Mouse (Mus musculus): ENCODE measurements at regions not wholly inside any gene's neighbourhood (a gene's known extent, or its start where the extent isn't known, plus 50 kb on each side); places are given as distances from the start of the nearest gene placed in this dataset.

DNA sequence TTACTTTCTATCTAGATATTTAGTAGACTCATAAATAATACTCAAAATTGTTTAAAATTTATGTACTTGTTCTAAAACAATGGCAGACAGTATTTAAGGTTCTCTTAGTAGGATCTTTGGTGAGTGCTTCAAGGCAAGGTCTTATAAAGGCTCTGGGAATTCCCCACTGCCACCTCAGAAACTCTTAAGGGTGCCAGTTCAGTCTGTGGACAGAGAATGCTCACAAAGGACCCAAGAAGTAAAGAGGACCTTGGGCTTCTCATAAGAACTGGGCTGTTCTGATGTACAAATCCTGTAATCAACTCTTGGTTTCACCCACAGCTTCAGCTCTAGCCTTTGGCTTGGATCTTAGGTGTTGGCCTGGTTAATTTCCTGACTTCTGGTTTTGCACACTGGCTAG, 358.8 kb upstream of the Zeb2 start:
- intact Hi-C loops (cut with DNase I): no loop called here
- DNase-seq (ENCODE audit: low spot score in 2 of 2): no peak

DNA sequence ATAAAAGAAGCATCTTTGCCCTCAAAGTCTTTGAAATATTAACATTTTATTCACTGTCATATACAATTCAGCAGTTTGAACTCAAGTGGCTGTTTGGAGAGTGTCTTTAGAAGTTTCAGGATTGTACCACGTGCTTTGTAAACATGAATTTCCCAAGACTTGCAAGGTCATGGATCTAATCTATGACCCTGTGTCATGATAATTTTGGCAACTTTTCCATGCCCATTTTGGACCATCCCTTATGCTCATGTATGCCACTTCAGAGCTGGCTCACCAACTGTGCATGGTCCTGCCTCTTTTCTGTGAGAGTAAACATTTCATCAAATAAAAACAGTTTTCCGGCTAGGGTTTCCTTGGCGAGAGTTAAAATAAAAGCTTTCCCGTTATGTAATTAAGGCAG, 347.1 kb upstream of the Zeb2 start:
- intact Hi-C loops (cut with DNase I): no loop called here
- DNase-seq (ENCODE audit: low spot score in 2 of 2): no peak

DNA sequence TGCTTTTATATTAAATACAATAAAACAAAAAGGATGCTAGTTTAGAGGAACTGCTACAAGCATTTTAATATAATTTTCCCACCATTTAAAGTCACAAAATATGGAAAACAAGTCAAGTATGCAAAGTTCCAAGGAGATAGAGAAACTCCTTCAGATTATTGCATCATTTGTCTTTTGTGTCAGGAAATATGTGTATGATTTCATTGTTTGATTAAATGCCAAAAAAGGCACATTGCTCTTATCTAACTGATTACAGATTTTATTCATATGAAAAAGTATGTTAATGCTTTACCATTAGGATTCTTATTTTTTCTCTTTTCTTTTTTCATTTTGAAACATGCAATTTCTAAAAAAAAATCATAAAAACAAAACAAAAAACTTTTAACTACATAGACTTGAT, 342.2 kb upstream of the Zeb2 start:
- intact Hi-C loops (cut with DNase I): no loop called here
- no peak for DNase-seq (ENCODE audit: low spot score in 2 of 2)

GRCm38 (mm10) chr2:45454811-45455210, 337.6 kb upstream of the Zeb2 start:
- no peak for DNase-seq (ENCODE audit: low spot score in 2 of 2)
- intact Hi-C loops (cut with DNase I): no loop called here

DNA sequence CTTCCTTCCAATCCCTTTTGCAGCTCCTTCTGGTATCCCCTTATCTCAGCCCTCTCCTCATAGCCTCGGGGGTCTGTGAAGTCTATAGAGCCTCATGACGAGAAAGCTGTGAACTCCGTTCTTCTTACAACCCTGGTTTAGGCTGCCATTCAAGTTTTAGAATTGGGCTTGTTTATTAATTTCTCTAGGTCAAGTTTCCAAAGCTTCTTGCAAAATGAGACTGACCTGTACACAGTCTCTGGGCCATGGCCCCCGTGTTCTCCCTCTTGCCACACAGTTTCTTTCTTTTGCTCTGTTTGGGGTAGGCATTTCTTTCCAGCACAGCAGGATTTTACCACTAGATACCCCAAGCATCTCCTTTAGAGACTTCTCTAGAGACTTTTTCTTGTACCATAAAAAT, 322.0 kb upstream of the Zeb2 start:
- no peak for DNase-seq (ENCODE audit: low spot score in 2 of 2)
- intact Hi-C loops (cut with DNase I): no loop called here

- DNase-seq (ENCODE audit: low spot score in 2 of 2): no peak
- intact Hi-C loops (cut with DNase I): no loop called here
Measured at GRCm38 (mm10) chr2:45438739-45439138, 321.5 kb upstream of the Zeb2 start.

DNA sequence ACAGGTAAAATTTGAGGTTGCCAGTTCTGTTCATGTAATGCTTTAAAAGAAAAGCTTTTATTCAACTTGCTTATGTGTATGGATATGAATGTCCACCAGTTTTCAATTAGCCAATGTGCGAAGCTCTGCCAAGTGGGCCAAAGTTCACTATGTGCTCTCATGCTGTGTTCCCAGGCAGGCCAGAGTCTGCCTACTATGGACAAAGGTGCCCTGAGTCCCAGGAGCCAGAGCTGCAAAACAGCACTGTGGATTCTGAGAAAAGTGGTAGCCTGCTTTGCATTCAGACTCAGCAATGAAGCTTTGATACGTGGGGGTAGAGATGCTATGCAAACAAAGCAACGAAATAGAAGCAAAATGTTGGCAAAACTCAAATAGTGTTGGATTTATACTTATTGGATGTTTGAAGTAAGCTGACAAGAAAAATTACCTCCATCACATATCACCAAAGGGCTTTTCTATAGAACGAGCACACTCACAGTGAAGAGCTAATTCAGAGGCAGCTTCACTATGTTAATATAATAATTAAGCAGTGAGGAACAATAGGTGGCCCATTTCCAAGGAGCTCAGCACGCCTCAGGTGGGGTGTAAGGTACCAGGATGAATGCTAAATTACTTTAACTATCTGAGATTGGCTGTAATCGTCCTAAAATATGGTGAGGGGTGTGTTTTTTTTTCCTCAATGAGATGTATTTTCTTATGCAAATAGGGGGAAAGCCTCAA, 318.2 kb upstream of the Zeb2 start:
- intact Hi-C loops (cut with DNase I): no loop called here
- DNase-seq (ENCODE audit: low spot score in 2 of 2): peak; percentile 5 to 7

DNA sequence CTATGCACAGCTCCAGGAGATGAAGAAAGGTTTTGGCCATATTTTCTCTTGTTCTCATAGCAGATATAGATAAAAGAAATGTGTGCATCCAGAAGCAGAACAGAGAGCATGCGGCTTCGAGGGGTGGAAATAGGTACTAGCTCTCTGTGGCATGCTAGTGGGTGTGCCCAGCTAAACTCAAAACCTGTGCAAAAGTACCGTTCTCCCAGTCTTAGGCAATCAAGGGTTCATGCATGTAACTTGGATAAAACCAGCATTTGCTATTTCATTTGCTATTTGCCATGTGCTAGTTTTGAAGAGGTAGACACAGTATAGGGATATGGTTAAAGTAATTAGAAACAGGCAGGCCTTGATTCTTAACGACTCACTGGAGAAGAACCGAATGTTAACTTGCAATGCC, 317.6 kb upstream of the Zeb2 start:
- no peak for DNase-seq (ENCODE audit: low spot score in 2 of 2)
- intact Hi-C loops (cut with DNase I): no loop called here

DNA sequence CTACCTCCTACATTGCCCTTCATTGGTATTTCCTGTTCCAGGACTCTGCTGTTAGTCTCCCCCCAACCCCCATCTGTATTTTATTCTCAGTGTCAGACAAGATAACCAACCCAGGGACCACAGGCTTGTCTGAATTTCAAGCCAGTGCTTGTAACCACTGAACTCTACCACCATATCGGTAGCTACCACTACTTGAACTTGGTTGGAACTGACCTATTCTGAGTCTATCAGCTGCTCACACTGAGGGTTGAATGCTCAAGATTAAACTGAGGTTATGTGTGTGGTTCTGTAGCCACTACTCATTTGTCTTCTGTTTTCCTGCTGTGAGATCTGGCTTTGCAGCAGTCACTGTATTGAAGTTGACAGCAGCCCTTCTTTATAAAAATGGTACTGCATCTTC, 317.0 kb upstream of the Zeb2 start:
- DNase-seq (ENCODE audit: low spot score in 2 of 2): no peak
- intact Hi-C loops (cut with DNase I): no loop called here

DNA sequence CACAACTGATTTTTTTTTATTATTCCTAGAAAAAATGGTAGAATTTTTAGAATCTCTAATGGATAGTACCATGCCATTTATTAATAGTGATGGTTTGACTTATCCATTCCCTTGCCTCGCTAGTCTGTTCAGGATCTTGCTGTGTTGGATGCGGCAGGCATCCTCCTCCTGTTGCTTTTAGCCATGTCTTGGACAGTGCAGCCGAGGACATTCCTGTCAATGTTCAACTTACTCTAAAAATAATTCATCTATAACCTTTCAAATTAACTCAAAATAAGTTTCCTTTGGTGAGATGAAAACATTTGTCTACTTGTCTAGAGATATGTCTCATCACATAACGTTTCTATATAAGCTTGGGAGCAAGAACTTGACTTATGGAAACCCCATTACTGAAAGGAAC, 314.2 kb upstream of the Zeb2 start:
- intact Hi-C loops (cut with DNase I): no loop called here

GRCm38 (mm10) chr2:45421774-45422173, 304.6 kb upstream of the Zeb2 start:
- no peak for DNase-seq (ENCODE audit: low spot score in 2 of 2)
- intact Hi-C loops (cut with DNase I): no loop called here

More for the DNA sequence above, 314.2 kb upstream of the Zeb2 start:
- no peak for DNase-seq (ENCODE audit: low spot score in 2 of 2)

DNA sequence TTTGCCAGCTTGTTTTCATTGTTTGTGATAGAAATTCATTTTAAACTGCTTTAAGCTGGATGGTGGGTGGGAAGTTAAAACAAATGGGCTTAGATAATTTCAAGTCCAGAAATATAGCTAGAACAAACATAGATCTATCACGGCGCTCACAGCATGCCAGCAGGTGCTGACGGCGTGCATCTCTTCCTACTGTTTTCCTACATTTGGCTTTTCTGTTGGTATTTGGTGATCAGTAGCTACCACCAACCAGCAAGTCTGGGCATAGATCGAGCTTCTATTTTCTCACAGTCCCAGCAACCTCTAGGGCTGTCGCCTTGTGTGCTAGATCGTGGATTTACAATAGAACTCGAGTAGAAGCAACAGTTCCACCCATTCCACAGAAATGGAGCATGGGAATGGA, 290.9 kb upstream of the Zeb2 start:
- intact Hi-C loops (cut with DNase I): no loop called here
- DNase-seq (ENCODE audit: low spot score in 2 of 2): peak in 1 of 2 experiments; percentile 21

DNA sequence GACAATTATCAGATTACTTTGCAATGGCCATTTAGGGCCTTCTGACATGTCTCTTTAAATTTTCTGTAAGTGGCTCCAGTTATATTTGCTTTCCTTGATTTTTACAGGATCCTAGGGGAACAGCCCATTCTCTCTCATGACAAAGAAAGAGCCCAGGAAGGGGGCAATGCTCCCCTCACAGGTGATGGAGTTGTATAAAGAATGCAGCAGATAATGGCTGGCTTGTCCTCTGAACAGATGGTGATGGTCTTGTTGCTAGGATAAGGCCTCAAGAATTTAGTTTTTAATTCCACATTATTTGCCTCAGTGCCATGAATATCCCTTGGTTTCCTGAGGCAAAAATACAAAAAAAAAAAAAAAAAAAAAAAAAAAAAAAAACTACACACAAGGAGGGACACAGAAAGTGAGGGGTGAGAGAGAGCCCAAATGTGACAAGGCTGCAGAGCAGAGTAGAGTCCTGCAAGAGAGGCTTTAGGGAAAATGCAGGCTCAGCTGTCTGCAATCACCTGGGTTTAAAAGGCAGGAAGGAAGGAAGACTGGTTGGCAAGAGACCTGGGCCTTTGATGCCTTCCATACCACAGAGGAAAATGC, 272.8 kb upstream of the Zeb2 start:
- DNase-seq (ENCODE audit: low spot score in 2 of 2): no peak
- intact Hi-C loops (cut with DNase I): no loop called here

GRCm38 (mm10) chr2:45371268-45371667, 254.1 kb upstream of the Zeb2 start:
- intact Hi-C loops (cut with DNase I): no loop called here
- no peak for DNase-seq (ENCODE audit: low spot score in 2 of 2)

GRCm38 (mm10) chr2:45370615-45370968, 253.4 kb upstream of the Zeb2 start:
- intact Hi-C loops (cut with DNase I): no loop called here
- no peak for DNase-seq (ENCODE audit: low spot score in 2 of 2)

- DNase-seq (ENCODE audit: low spot score in 2 of 2): no peak
- intact Hi-C loops (cut with DNase I): loop anchor here (10.0 kb wide), 1 partner anchor 255 kb away; the partner anchor contains the start of gene Zeb2
Measured at GRCm38 (mm10) chr2:45369914-45370614, 252.9 kb upstream of the Zeb2 start.

- DNase-seq (ENCODE audit: low spot score in 2 of 2): no peak
- intact Hi-C loops (cut with DNase I): loop anchor here (10.0 kb wide), 1 partner anchor 255 kb away; the partner anchor contains the start of gene Zeb2
Measured at GRCm38 (mm10) chr2:45369432-45369831, 252.2 kb upstream of the Zeb2 start.

- intact Hi-C loops (cut with DNase I): loop anchor here (10.0 kb wide), 1 partner anchor 253 kb away; the partner anchor contains the start of gene Zeb2
- peak in 1 of 2 experiments; percentile 20 for DNase-seq (ENCODE audit: low spot score in 2 of 2)
Measured at GRCm38 (mm10) chr2:45367436-45368193, 250.4 kb upstream of the Zeb2 start.

GRCm38 (mm10) chr2:45357266-45357665, 240.1 kb upstream of the Zeb2 start:
- intact Hi-C loops (cut with DNase I): no loop called here

DNA sequence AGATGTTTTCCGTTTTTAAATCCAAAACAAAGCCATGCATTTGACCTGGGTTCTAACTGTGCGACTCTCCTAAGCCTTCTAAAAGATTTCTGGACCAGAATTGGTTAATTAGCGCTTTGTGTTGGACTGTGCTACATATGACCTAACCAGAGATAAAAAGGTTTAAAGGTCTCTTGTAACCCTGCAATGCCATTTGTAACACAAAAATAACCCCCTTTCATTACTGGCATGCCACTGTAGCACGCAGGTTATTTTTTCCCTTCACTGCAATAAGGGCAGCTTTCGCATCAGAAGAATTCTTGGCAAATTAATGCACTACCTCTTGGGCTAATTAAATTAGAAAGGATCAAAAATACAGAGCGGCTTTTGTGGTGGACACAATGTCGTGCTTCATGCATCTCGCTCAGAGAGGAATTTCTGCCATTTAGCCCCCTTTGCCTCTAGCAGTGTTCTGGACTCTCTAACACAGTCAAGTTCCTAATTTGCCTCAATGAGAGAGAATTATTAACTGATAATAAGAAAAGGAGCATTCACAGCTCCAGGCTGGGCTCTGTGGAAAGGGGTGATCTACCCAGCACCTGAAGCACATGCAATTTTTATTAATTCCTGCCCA, 239.5 kb upstream of the Zeb2 start:
- DNase-seq (ENCODE audit: low spot score in 2 of 2): no peak
- intact Hi-C loops (cut with DNase I): no loop called here

More at GRCm38 (mm10) chr2:45357266-45357665, 240.1 kb upstream of the Zeb2 start:
- DNase-seq (ENCODE audit: low spot score in 2 of 2): no peak

Data from left cerebral cortex, postnatal 14 days (tissue).